Mouse (Mus musculus) lung, adult 2 months (tissue): ENCODE measurements around the gene Sash1.

Experiments
- CTCF ChIP-seq: fragments of 200-500 bp; IDR thresholded peaks from 2 replicates; pipeline ENCODE4 v1.5.1; 2011; ENCODE audit warnings: mild to moderate bottlenecking, low read length, control low read depth; ENCODE audit not compliant: insufficient read depth
- POLR2A ChIP-seq: fragments of 200-500 bp; IDR thresholded peaks from 2 replicates; pipeline ENCODE4 v1.6.1; 2011; ENCODE audit warnings: low read depth, mild to moderate bottlenecking, control low read depth, low read length, borderline replicate concordance; ENCODE audit errors: extremely low read depth

DNA sequence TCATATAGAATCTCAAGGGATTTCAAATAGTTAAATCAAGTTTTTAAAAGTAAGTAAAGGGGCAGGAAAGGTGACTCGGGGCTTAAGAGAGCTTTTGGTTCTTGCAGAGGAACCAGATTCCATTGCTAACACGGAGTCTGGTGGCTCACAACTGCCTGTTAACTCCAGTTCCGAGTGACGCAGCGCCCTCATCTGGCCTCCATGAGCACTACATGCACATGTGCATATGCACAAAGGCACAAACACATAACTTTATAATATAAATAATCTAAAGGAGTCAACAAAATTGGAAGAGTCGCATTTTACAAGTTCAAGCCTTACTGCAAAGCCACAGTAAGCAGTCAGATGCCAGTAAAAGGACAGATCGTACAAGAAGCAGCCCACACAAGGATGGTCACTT is 107.0 kb downstream of the Sash1 start:
- TF ChIP-seq POLR2A = no peak
- peak; percentile 46; the same call in 1 of the 2 replicates for TF ChIP-seq CTCF
